Mouse (Mus musculus): ENCODE results near the gene Psmd14. TPM values are rescaled to one million over a fixed set of nuclear protein-coding genes. Genes with fewer than 3 reads are reported as not detected.

Gene Psmd14
- polyA plus RNA-seq, 1 experiment from 2014 or later = 188 TPM

DNA sequence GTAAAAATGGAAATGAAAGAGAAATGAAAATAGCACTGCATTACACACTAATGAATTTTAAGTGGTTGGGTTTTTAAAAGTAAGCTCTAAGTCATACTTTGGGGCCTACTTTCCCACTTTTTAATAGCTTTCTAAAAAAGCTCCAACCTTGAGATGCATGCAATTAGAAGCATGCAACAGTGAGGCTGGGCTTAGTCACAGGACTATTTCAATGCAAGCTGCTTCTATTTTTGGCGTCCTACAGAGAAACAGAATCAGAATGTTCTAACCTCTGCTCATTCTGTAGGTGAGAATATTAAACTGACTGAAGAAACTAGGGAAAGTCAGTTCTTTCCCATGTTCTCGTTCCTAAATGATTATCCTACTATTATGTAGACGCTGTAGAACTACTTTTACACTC lies 22.4 kb upstream of the Psmd14 start:
- H3K4me3 ChIP-seq (ENCODE audit: low read depth, low read length) = no peak overlapping the region
- no peak overlapping the region for H3K4me2 ChIP-seq (replicated peaks; ENCODE audit: low read depth, low read length)
- no peaks in the 10 kb centered on the region for H3K4me1 ChIP-seq (ENCODE audit: control insufficient read depth, insufficient read depth, low read length)
- WGBS = 84% methylated on average over 3 of the region's 3 CpGs
- no peak for ATAC-seq (ENCODE audit: insufficient number of reproducible peaks, insufficient read depth, low FRiP score, low read depth)
- H3K36me3 ChIP-seq (ENCODE audit: control insufficient read depth, insufficient read depth, low read length) = no peaks in the 10 kb centered on the region
- H3K9ac ChIP-seq (replicated peaks; ENCODE audit: low read depth, low read length) = no peak overlapping the region
- no peak overlapping the region for H3K27ac ChIP-seq (ENCODE audit: low read length)
- H3K27me3 ChIP-seq (ENCODE audit: control insufficient read depth, insufficient read depth, low read length) = no peaks in the 10 kb centered on the region
- no peaks in the 10 kb centered on the region for H3K9me3 ChIP-seq (ENCODE audit: control insufficient read depth, low read depth, low read length)

DNA sequence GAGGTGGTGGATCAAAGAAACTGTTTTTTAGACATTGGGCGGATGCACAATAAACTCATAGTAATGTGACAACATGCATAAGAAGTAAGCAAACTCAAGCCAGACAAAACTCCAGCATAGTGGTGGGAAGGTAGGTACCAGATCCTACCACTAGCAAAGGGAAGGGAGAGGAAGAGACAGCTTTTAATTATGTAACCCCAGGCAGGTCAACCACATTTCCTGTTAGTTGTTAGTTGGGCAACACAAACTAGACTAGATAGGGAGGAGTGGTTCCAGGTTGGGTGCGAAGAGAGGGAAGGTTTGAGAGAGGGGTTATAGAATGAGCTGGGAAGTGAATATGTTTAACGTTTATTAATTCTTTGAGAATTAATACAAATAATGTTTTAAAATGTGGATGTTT lies 1.9 kb upstream of the Psmd14 start:
- H3K4me2 ChIP-seq (replicated peaks; ENCODE audit: low read depth, low read length) = no peak overlapping the region
- ATAC-seq (ENCODE audit: insufficient number of reproducible peaks, insufficient read depth, low FRiP score, low read depth) = no peak
- no peak overlapping the region for H3K4me3 ChIP-seq (ENCODE audit: low read depth, low read length)
- H3K27me3 ChIP-seq (ENCODE audit: control insufficient read depth, insufficient read depth, low read length) = no peaks in the 10 kb centered on the region
- H3K36me3 ChIP-seq (ENCODE audit: control insufficient read depth, insufficient read depth, low read length) = no peaks in the 10 kb centered on the region
- WGBS = 90% methylated on average over 3 of the region's 3 CpGs
- H3K9me3 ChIP-seq (ENCODE audit: control insufficient read depth, low read depth, low read length) = no peaks in the 10 kb centered on the region
- no peak overlapping the region for H3K27ac ChIP-seq (ENCODE audit: low read length)
- peaks cover 11% of the 10 kb centered on the region; the same call in 1 of the 2 replicates for H3K4me1 ChIP-seq (ENCODE audit: control insufficient read depth, insufficient read depth, low read length)
- no peak overlapping the region for H3K9ac ChIP-seq (replicated peaks; ENCODE audit: low read depth, low read length)

DNA sequence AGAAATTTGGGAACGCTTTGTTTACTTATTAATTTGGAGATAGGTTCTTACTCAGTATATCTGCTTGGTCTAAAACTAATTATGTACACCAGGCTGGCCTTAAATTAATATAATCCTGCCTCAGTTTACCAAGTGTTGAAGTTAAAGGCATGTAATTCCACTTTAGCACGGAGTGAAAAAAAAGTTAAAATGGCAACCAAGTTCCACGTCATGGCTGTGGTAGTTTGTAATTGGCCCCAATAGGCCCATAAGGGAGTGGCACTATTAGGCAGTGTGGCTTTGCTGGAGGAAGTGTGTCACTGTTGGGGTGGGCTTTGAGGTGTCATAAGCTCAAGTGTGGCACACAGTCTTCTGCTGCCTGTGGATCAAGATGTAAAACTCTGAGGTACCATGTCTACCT lies 1.0 kb downstream of the Psmd14 start:
- H3K27ac ChIP-seq (ENCODE audit: low read length) = no peak overlapping the region
- H3K36me3 ChIP-seq (ENCODE audit: control insufficient read depth, insufficient read depth, low read length) = no peaks in the 10 kb centered on the region
- peak overlapping the region; percentile 91 for H3K4me3 ChIP-seq (ENCODE audit: low read depth, low read length)
- no peak for ATAC-seq (ENCODE audit: insufficient number of reproducible peaks, insufficient read depth, low FRiP score, low read depth)
- WGBS = 53% methylated on average over 3 of the region's 3 CpGs
- peak overlapping the region; percentile 92 for H3K9ac ChIP-seq (replicated peaks; ENCODE audit: low read depth, low read length)
- peak overlapping the region; percentile 79 for H3K4me2 ChIP-seq (replicated peaks; ENCODE audit: low read depth, low read length)
- no peaks in the 10 kb centered on the region for H3K9me3 ChIP-seq (ENCODE audit: control insufficient read depth, low read depth, low read length)
- H3K27me3 ChIP-seq (ENCODE audit: control insufficient read depth, insufficient read depth, low read length) = no peaks in the 10 kb centered on the region
- peaks cover 11% of the 10 kb centered on the region; the same call in 1 of the 2 replicates for H3K4me1 ChIP-seq (ENCODE audit: control insufficient read depth, insufficient read depth, low read length)

DNA sequence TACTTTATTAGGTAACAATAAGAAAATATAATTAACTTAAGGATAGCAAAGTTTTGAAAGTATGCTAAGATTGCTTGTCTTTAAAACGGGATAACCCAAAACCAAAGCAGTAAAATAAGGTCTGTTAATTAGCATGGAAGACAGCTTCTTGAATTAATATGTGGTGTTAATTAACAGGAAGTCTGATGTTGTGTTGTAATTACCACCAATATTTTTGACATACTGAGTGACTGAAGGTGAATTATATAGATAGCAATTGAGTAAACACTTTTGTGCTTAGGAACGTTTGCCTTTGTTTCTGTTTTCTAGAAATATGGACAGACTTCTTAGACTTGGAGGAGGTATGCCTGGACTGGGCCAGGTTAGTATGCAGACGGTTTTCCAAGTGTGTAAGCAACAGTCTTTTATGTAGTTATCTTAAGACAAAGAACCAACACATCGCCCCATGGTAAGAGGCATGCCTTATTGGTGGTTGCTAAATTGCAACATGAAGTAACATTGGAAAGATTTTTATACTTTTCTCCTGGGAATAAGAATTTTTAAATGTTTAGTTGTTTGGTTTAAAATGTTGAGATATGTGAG lies 11.0 kb downstream of the Psmd14 start:
- H3K27me3 ChIP-seq (ENCODE audit: control insufficient read depth, insufficient read depth, low read length) = no peaks in the 10 kb centered on the region
- no peak for ATAC-seq (ENCODE audit: insufficient number of reproducible peaks, insufficient read depth, low FRiP score, low read depth)
- H3K36me3 ChIP-seq (ENCODE audit: control insufficient read depth, insufficient read depth, low read length) = peaks cover 5% of the 10 kb centered on the region; the same call in 1 of the 2 replicates
- H3K27ac ChIP-seq (ENCODE audit: low read length) = no peak overlapping the region
- 77% methylated on average over 4 of the region's 4 CpGs for WGBS
- H3K9ac ChIP-seq (replicated peaks; ENCODE audit: low read depth, low read length) = no peak overlapping the region
- H3K4me1 ChIP-seq (ENCODE audit: control insufficient read depth, insufficient read depth, low read length) = no peaks in the 10 kb centered on the region
- H3K4me3 ChIP-seq (ENCODE audit: low read depth, low read length) = no peak overlapping the region
- no peak overlapping the region for H3K4me2 ChIP-seq (replicated peaks; ENCODE audit: low read depth, low read length)
- no peaks in the 10 kb centered on the region for H3K9me3 ChIP-seq (ENCODE audit: control insufficient read depth, low read depth, low read length)

DNA sequence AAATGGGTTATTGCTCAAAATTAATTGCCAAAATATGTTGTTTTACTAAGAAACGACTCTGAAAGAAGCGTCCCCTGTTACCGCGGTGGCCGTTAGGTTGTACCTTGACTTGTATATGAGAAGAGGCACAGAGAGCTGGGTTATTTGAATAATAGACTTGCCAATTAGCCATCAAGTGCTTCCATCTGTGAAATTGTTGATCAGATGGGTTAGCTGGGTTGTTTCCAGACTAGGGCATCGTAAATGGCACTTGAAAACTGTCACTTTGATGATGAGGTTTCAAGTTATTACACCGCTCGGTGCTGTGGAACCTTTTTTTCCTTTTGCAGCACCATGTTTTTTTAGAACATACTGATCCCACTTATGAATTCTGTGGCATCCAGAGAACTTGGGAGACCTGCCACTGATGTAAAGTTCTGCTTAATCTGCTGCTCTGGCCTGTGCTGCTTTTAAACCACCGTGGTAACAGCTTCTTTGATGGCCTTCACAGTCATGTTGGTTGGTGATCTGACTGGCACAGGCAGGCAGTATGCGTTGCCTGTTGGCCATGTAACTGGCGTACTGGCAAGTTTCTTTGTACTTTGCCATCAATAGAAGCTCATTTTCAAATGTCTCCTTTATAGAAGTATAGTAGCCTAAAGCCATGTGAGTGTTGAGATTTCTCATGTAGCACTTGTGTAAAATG lies 21.4 kb downstream of the Psmd14 start:
- no peak overlapping the region for H3K4me2 ChIP-seq (replicated peaks; ENCODE audit: low read depth, low read length)
- no peak overlapping the region for H3K9ac ChIP-seq (replicated peaks; ENCODE audit: low read depth, low read length)
- H3K9me3 ChIP-seq (ENCODE audit: control insufficient read depth, low read depth, low read length) = no peaks in the 10 kb centered on the region
- H3K27ac ChIP-seq (ENCODE audit: low read length) = no peak overlapping the region
- no peak overlapping the region for H3K4me3 ChIP-seq (ENCODE audit: low read depth, low read length)
- 90% methylated on average over 11 of the region's 11 CpGs for WGBS
- H3K36me3 ChIP-seq (ENCODE audit: control insufficient read depth, insufficient read depth, low read length) = no peaks in the 10 kb centered on the region
- ATAC-seq (ENCODE audit: insufficient number of reproducible peaks, insufficient read depth, low FRiP score, low read depth) = no peak
- H3K27me3 ChIP-seq (ENCODE audit: control insufficient read depth, insufficient read depth, low read length) = no peaks in the 10 kb centered on the region
- H3K4me1 ChIP-seq (ENCODE audit: control insufficient read depth, insufficient read depth, low read length) = no peaks in the 10 kb centered on the region

DNA sequence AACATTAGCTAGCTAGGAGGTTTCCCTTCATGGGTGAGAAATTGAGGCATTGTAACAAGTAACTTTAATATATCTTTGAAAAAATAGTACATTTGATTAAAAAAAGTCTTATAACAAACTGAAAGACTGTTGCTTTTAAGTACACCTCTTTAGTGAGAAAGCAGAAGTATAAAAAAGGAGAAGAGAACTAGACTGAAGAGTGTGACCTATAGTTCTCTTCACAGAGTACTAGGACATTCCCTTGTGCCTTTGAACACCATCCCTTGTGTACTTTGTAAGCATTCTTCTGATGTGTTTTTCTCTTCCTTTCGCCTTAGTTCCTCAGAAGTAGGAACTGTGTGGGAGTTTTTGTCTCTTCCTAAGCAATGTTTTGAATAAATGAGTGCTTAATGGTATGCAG lies 22.7 kb downstream of the Psmd14 start:
- Histone ChIP-seq H3K27ac (ENCODE audit: low read length) (no peak overlapping the region), H3K4me2 (replicated peaks; ENCODE audit: low read depth, low read length) (no peak overlapping the region), H3K9ac (replicated peaks; ENCODE audit: low read depth, low read length) (no peak overlapping the region), H3K4me3 (ENCODE audit: low read depth, low read length) (no peak overlapping the region), H3K36me3 (ENCODE audit: control insufficient read depth, insufficient read depth, low read length) (no peaks in the 10 kb centered on the region), H3K4me1 (ENCODE audit: control insufficient read depth, insufficient read depth, low read length) (no peaks in the 10 kb centered on the region), H3K9me3 (ENCODE audit: control insufficient read depth, low read depth, low read length) (no peaks in the 10 kb centered on the region), H3K27me3 (ENCODE audit: control insufficient read depth, insufficient read depth, low read length) (no peaks in the 10 kb centered on the region)
- no peak for ATAC-seq (ENCODE audit: insufficient number of reproducible peaks, insufficient read depth, low FRiP score, low read depth)
- WGBS = 71% methylated on average over 1 of the region's 1 CpGs

DNA sequence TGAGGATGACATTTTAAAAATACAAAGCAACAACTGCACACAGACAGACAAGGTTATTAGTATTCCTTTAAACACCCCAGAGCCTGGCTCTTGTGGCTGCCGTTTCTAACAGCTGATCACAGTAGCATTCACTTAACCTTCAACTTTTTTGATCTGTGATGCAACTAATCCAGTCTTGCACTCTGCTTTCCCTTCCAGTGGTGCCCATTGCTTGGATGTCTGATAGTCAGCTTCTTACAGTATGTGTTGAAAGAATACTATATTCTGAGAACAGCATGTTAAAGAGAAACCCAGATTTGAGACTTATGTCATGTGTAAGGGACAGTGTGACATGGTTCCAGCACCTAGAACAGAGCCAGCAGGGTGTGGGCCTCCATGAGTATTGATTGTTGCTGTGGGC lies 34.6 kb downstream of the Psmd14 start:
- WGBS = 47% methylated on average over 1 of the region's 1 CpGs
- no peak for ATAC-seq (ENCODE audit: insufficient number of reproducible peaks, insufficient read depth, low FRiP score, low read depth)
- Histone ChIP-seq H3K9ac (replicated peaks; ENCODE audit: low read depth, low read length) (no peak overlapping the region), H3K9me3 (ENCODE audit: control insufficient read depth, low read depth, low read length) (no peaks in the 10 kb centered on the region), H3K27ac (ENCODE audit: low read length) (no peak overlapping the region), H3K4me2 (replicated peaks; ENCODE audit: low read depth, low read length) (no peak overlapping the region), H3K27me3 (ENCODE audit: control insufficient read depth, insufficient read depth, low read length) (no peaks in the 10 kb centered on the region), H3K36me3 (ENCODE audit: control insufficient read depth, insufficient read depth, low read length) (no peaks in the 10 kb centered on the region), H3K4me3 (ENCODE audit: low read depth, low read length) (no peak overlapping the region), H3K4me1 (ENCODE audit: control insufficient read depth, insufficient read depth, low read length) (no peaks in the 10 kb centered on the region)

DNA sequence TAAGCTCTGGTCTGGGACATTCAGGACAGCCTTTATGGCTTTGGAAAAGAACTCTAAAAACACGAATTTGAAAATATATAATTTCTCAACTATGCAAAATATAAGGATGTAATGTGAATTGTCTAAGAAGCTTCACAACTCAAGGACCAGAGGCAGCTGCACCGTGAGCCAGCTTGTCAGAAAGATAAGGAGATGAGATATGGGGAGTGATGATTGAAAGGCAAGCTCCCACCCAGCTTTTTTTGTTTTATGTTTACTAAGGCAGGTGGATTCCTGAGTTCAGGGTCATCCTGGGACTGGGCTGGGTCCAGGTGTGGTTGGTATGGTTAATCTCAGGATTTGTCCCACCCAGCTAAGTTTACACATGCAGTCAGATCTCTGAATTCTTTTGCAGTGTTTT lies 35.1 kb downstream of the Psmd14 start:
- H3K36me3 ChIP-seq (ENCODE audit: control insufficient read depth, insufficient read depth, low read length) = no peaks in the 10 kb centered on the region
- H3K9ac ChIP-seq (replicated peaks; ENCODE audit: low read depth, low read length) = no peak overlapping the region
- WGBS = 53% methylated on average over 2 of the region's 2 CpGs
- no peak for ATAC-seq (ENCODE audit: insufficient number of reproducible peaks, insufficient read depth, low FRiP score, low read depth)
- H3K4me2 ChIP-seq (replicated peaks; ENCODE audit: low read depth, low read length) = no peak overlapping the region
- H3K4me3 ChIP-seq (ENCODE audit: low read depth, low read length) = no peak overlapping the region
- no peak overlapping the region for H3K27ac ChIP-seq (ENCODE audit: low read length)
- no peaks in the 10 kb centered on the region for H3K9me3 ChIP-seq (ENCODE audit: control insufficient read depth, low read depth, low read length)
- H3K27me3 ChIP-seq (ENCODE audit: control insufficient read depth, insufficient read depth, low read length) = no peaks in the 10 kb centered on the region
- no peaks in the 10 kb centered on the region for H3K4me1 ChIP-seq (ENCODE audit: control insufficient read depth, insufficient read depth, low read length)

DNA sequence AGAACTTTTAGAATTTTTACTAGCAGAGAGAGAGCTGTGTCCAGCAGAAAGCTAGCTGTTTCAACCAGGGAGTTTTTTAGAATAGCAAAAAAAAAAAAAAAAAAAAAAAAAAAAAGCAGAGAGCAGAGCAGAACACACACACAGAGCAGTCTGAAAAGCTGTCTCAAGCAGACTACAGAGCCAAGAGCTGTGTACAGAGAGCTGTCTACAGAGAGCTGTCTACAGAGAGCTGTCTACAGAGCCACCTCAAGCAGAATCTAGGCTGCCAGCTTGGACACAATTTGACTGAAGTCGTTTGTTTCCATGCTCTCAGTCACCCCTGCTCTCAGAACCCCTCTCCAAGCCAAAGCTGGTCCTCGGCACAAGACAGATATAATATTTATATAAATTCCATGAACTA lies 35.9 kb downstream of the Psmd14 start:
- WGBS = 44% methylated on average over 2 of the region's 2 CpGs
- no peak overlapping the region for H3K4me2 ChIP-seq (replicated peaks; ENCODE audit: low read depth, low read length)
- H3K4me3 ChIP-seq (ENCODE audit: low read depth, low read length) = no peak overlapping the region
- H3K9me3 ChIP-seq (ENCODE audit: control insufficient read depth, low read depth, low read length) = no peaks in the 10 kb centered on the region
- ATAC-seq (ENCODE audit: insufficient number of reproducible peaks, insufficient read depth, low FRiP score, low read depth) = no peak
- H3K9ac ChIP-seq (replicated peaks; ENCODE audit: low read depth, low read length) = no peak overlapping the region
- no peaks in the 10 kb centered on the region for H3K36me3 ChIP-seq (ENCODE audit: control insufficient read depth, insufficient read depth, low read length)
- no peak overlapping the region for H3K27ac ChIP-seq (ENCODE audit: low read length)
- no peaks in the 10 kb centered on the region for H3K4me1 ChIP-seq (ENCODE audit: control insufficient read depth, insufficient read depth, low read length)
- no peaks in the 10 kb centered on the region for H3K27me3 ChIP-seq (ENCODE audit: control insufficient read depth, insufficient read depth, low read length)
